Mouse (Mus musculus) heart, postnatal 0 days (tissue): ENCODE results near the gene Rasal1. TPM values are rescaled to one million over a fixed set of nuclear protein-coding genes. Genes with fewer than 3 reads are reported as not detected.
A peak's percentile ranks its signal among the peaks of the same experiment; 100 is the strongest.

ENCODE experiments used
- ATAC-seq: fragments of 200-750 bp; cut with Nextera tagmentation; 2 replicates; pipeline ENCODE4 v1.8.0; 2017; ENCODE audit warnings: low read depth, moderate number of reproducible peaks, moderate library complexity; ENCODE audit not compliant: insufficient read depth
- DNase-seq: peaks from one replicate; pipeline ENCODE4 v3.0.0-alpha.2; 2016; ENCODE audit warnings: low spot score
- H3K27ac ChIP-seq: fragments of 300-500 bp; sonication (generic); 2 replicates; pipeline ENCODE4 v1.5.1; 2014; ENCODE audit warnings: low read depth, mild to moderate bottlenecking
- H3K27me3 ChIP-seq: fragments of 300-500 bp; sonication (generic); 2 replicates; pipeline ENCODE4 v1.6.1; 2014; ENCODE audit warnings: low read length, mixed read lengths; ENCODE audit not compliant: control insufficient read depth, insufficient read depth
- H3K36me3 ChIP-seq: fragments of 300-500 bp; sonication (generic); replicated peaks from 2 replicates; pipeline ENCODE4 v1.6.1; 2014; ENCODE audit warnings: low read length, mixed read lengths; ENCODE audit not compliant: control insufficient read depth, insufficient read depth
- H3K4me1 ChIP-seq: fragments of 300-500 bp; sonication (generic); 2 replicates; pipeline ENCODE4 v1.6.1; 2014; ENCODE audit warnings: antibody characterized with exemption; ENCODE audit not compliant: control insufficient read depth, insufficient read depth
- H3K4me2 ChIP-seq: fragments of 300-500 bp; sonication (generic); 2 replicates; pipeline ENCODE4 v1.6.1; 2014; ENCODE audit warnings: low read depth, mild to moderate bottlenecking, low read length, moderate library complexity
- H3K4me3 ChIP-seq: fragments of 300-500 bp; sonication (generic); 2 replicates; pipeline ENCODE4 v1.5.1; 2014; ENCODE audit warnings: low read depth, low read length
- H3K9ac ChIP-seq: fragments of 300-500 bp; sonication (generic); replicated peaks from 2 replicates; pipeline ENCODE4 v1.6.1; 2014; ENCODE audit warnings: low read depth, low read length, mixed read lengths
- H3K9me3 ChIP-seq: fragments of 300-500 bp; sonication (generic); replicated peaks from 2 replicates; pipeline ENCODE4 v1.6.1; 2016; ENCODE audit warnings: low read length; ENCODE audit not compliant: control insufficient read depth
- CTCF ChIP-seq: IDR thresholded peaks from 2 replicates; pipeline ENCODE4 v1.5.1; 2016; ENCODE audit warnings: antibody characterized with exemption, control low read depth, low read depth
- EP300 ChIP-seq: IDR thresholded peaks from 2 replicates; pipeline ENCODE4 v1.6.1; 2016; ENCODE audit warnings: antibody characterized with exemption, low read depth
- WGBS: fragments of 180-500 bp; shearing (Covaris S2); extraction: QIAGEN DNeasy Blood & Tissue Kit; methylation state at CpG from one replicate; pipeline ENCODE4 v1.1.7; 2014; 5-methylcytosine and 5-hydroxymethylcytosine counted together
- polyA plus RNA-seq: library from polyadenylated mRNA; unstranded; fragments of >200 nt; fragmentation: Nextera tagmentation; extraction: Ambion mirVana; gene quantifications from 2 replicates; pipeline ENCODE4 v1.2.1, GENCODE M21; 2015
- total RNA-seq: library from RNA; depleted of rRNA; stranded (reverse); fragments of >200 nt; gene quantifications from 2 replicates; pipeline ENCODE4 v1.2.3, GENCODE M21; 2014; ENCODE audit warnings: low replicate concordance

Gene Rasal1
- total and polyA plus RNA-seq, 2 experiments from 2014 or later: not detected

GRCm38 (mm10) chr5:120671865-120672264 lies 23.3 kb downstream of the Rasal1 start:
- ATAC-seq (no peak), DNase-seq (no peak)
- Histone ChIP-seq H3K9ac (no peak overlapping the region), H3K9me3 (no peaks in the 10 kb centered on the region), H3K4me3 (no peak overlapping the region), H3K4me1 (no peaks in the 10 kb centered on the region), H3K27ac (no peak overlapping the region), H3K36me3 (no peaks in the 10 kb centered on the region), H3K27me3 (peaks cover 5% of the 10 kb centered on the region; the same call in 1 of the 2 replicates), H3K4me2 (no peak overlapping the region)
- TF ChIP-seq CTCF: no peak
- TF ChIP-seq EP300: no peak
- 64% methylated on average over 3 of the region's 3 CpGs for WGBS

DNA sequence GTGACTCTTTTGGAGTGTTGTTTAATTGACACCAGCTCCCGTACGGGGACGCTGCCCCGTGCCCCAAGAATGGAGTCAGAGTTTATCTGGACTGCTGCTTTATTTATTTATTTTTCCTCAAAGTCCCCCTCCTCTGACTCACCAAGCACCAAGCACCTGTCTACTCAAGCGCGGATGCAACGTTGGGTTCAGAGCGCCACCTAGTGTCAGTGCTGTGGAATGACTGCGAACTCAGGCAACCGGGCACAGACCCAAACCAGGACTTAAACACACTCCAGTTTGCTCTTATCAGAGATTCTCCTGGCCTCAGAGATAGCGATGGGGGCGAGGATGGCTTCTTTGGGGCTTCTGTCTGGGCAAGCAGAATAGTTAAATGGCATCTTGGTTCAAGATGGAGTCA lies 25.0 kb downstream of the Rasal1 start:
- DNase-seq (peak; percentile 51), ATAC-seq (peak; percentile 29; the same call in 1 of the 2 replicates)
- H3K27ac ChIP-seq: no peak overlapping the region
- H3K4me3 ChIP-seq: no peak overlapping the region
- no peak overlapping the region for H3K9ac ChIP-seq
- H3K4me2 ChIP-seq: no peak overlapping the region
- H3K36me3 ChIP-seq: no peaks in the 10 kb centered on the region
- TF ChIP-seq CTCF: peak; percentile 92
- TF ChIP-seq EP300: no peak
- H3K4me1 ChIP-seq: no peaks in the 10 kb centered on the region
- WGBS: 3% methylated on average over 12 of the region's 12 CpGs
- peaks cover 5% of the 10 kb centered on the region; the same call in 1 of the 2 replicates for H3K27me3 ChIP-seq
- H3K9me3 ChIP-seq: no peaks in the 10 kb centered on the region

DNA sequence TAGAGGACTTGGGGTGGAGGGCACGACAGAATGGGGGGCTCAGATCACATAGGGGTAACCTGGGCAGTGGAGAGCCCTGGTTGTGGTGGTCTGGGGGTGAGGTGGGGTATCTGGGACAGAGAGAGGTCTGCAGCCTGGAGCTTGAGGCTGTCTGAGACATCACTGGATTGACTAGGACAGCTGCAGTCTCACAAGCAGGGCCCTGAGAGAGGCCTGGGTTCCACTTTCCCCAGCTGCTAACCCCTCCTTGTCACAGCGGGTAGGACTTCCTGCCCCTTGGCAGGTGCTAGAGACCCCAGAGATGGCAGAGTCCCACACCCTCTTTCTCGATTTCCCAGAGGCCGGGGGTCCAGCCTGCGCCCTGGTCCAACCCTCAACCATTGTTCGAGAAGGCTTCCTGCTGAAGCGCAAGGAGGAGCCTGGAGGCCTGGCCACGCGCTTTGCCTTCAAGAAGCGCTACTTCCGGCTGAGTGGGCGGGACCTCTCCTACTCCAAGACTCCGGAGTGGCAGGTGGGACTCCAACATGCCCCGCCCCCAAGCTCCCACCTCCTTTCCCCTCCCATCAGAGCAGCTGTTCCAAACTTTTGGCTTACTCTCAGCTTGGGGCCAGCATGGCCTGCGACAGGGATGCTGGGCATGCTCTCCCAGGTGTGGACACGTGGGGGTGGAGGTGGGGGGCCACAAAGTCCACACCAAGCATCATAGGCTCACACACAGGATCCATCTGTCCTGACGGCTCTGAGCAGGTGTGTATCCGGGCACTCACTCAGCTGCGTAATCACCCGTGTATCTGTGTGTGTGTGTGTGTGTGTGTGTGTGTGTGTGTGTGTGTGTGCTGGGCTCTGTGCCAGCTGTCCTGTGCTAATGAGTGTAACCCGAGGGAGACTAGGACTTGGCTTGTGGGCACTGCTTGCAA lies 25.9 kb downstream of the Rasal1 start:
- H3K27ac ChIP-seq: no peak overlapping the region
- no peak overlapping the region for H3K9ac ChIP-seq
- H3K36me3 ChIP-seq: no peaks in the 10 kb centered on the region
- H3K27me3 ChIP-seq: peaks cover 9% of the 10 kb centered on the region; the same call in 1 of the 2 replicates
- H3K4me2 ChIP-seq: no peak overlapping the region
- no peak for TF ChIP-seq CTCF
- no peak for TF ChIP-seq EP300
- no peaks in the 10 kb centered on the region for H3K4me1 ChIP-seq
- H3K4me3 ChIP-seq: no peak overlapping the region
- 33% methylated on average over 21 of the region's 21 CpGs for WGBS
- ATAC-seq (no peak), DNase-seq (no peak)
- H3K9me3 ChIP-seq: no peaks in the 10 kb centered on the region

- no peak overlapping the region for H3K4me2 ChIP-seq
- H3K4me1 ChIP-seq: no peaks in the 10 kb centered on the region
- DNase-seq (no peak), ATAC-seq (no peak)
- H3K27ac ChIP-seq: no peak overlapping the region
- H3K4me3 ChIP-seq: no peak overlapping the region
- H3K27me3 ChIP-seq: peaks cover 30% of the 10 kb centered on the region
- 22% methylated on average over 2 of the region's 2 CpGs for WGBS
- H3K9me3 ChIP-seq: no peaks in the 10 kb centered on the region
- H3K36me3 ChIP-seq: no peaks in the 10 kb centered on the region
- no peak for TF ChIP-seq EP300
- no peak for TF ChIP-seq CTCF
- H3K9ac ChIP-seq: no peak overlapping the region
These were observed 28.9 kb downstream of the Rasal1 start for GRCm38 (mm10) chr5:120677516-120677915.

DNA sequence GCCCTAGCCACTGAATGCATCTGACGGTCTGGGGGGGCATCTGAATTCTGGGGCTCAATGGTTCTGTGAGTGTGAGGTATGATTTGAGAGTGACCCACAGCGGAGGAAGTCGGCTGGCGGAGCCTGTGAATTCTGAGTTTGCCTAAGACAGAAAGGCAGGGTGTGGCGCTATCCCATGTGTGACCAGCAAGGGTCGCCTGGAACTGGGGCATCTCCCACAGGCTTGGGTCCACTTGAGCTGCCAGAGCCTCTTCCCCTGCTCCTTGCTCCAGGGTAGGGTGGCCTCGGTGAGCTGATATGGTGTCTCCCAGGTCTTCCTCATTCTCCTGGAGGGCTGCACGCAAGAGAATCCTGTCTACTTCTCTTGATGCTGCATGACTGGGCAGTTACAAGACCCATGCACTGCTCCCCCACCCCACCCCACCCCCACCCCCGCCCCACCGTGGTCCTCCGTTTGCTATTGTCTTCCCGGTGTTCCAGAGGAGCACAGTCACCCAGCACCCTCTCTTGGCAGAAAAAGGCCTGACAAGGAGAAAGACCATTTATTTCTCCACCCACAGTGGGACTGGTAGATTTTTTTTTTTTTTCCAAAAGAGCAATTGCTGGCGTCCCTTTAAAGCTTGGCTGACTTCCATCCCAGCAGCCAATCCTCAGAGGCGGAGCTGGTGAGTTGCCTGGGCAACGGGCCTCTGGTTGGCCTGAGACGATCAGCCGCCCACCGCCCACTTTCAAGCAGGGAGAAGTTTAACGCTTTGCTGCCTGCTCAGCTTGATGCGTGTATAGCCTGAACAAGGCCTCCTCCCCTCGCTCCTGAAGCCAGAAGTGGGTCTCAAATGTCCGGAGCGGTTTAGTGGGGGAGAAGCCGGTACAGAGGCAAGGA lies 31.3 kb downstream of the Rasal1 start:
- 3% methylated on average over 24 of the region's 24 CpGs for WGBS
- Histone ChIP-seq H3K4me3 (peak overlapping the region; percentile 31), H3K9me3 (no peaks in the 10 kb centered on the region), H3K4me1 (no peaks in the 10 kb centered on the region), H3K4me2 (peak overlapping the region; percentile 62), H3K9ac (no peak overlapping the region), H3K36me3 (no peaks in the 10 kb centered on the region), H3K27ac (no peak overlapping the region), H3K27me3 (peaks cover 54% of the 10 kb centered on the region)
- peak; percentile 79 for DNase-seq
- peak; percentile 89 for ATAC-seq
- no peak for TF ChIP-seq EP300
- TF ChIP-seq CTCF: peak; percentile 74
